Mouse (Mus musculus): ENCODE data around the gene Ptpn3. TPM values are rescaled to one million over a fixed set of nuclear protein-coding genes. Genes with fewer than 3 reads are reported as not detected.

Gene Ptpn3
- polyA plus RNA-seq, 1 experiment from 2014 or later: 5.5 TPM

DNA sequence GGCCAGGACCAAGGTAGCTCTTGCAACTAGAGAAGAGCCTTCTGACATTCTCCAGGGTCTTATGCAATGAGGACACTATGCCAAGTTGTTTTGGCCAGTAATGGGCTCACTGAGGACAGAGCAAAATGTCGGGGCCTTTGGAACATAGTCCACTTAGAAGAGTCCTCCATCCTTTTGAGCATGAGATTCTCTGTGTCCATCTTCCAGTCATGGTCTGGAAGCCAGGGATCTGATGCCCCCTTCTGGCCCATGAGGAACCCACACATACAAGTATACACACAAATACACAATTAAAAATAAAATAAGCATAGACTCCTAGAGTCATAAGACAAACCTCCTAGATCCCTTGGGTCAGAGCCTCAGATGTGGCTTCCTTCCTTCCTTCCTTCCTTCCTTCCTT is 120.1 kb downstream of the Ptpn3 start:
- H3K4me3 ChIP-seq (replicated peaks; ENCODE audit: low read length): no peak overlapping the region
- H3K4me2 ChIP-seq (replicated peaks): no peak overlapping the region
- H3K9ac ChIP-seq: no peak overlapping the region
- no peaks in the 10 kb centered on the region for H3K4me1 ChIP-seq (replicated peaks; ENCODE audit: control insufficient read depth, insufficient read depth, low read length)
- H3K27me3 ChIP-seq (ENCODE audit: control insufficient read depth, insufficient read depth, low read length): no peaks in the 10 kb centered on the region
- no peaks in the 10 kb centered on the region for H3K9me3 ChIP-seq (ENCODE audit: control insufficient read depth, low read length)
- H3K27ac ChIP-seq: no peak overlapping the region
- no peaks in the 10 kb centered on the region for H3K36me3 ChIP-seq (replicated peaks; ENCODE audit: control insufficient read depth, insufficient read depth)
- WGBS: 87% methylated on average over 1 of the region's 1 CpGs
- DNase-seq (ENCODE audit: low spot score) (no peak), ATAC-seq (ENCODE audit: low FRiP score) (no peak)

DNA sequence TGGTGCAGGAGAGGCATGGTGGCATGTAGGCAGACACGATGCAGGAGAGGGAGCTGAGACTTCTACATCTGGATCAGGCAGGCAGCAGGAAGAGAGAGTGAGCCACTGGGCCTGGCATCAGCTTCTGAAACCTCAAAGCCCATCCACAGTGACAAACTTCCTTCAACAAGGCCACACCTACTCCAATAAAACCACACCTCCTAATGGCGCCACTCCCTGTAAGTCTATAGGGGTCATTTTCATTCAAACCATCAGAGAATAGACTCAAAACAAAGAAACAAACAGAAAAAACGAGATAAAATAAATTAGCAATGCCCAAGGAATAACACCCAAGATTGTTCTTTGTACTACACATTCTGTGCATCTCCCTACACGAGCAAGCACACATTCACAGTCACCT is 122.8 kb downstream of the Ptpn3 start:
- Histone ChIP-seq H3K9ac (no peak overlapping the region), H3K4me3 (replicated peaks; ENCODE audit: low read length) (no peak overlapping the region), H3K4me2 (replicated peaks) (no peak overlapping the region), H3K9me3 (ENCODE audit: control insufficient read depth, low read length) (no peaks in the 10 kb centered on the region), H3K27me3 (ENCODE audit: control insufficient read depth, insufficient read depth, low read length) (no peaks in the 10 kb centered on the region), H3K27ac (no peak overlapping the region), H3K36me3 (replicated peaks; ENCODE audit: control insufficient read depth, insufficient read depth) (no peaks in the 10 kb centered on the region), H3K4me1 (replicated peaks; ENCODE audit: control insufficient read depth, insufficient read depth, low read length) (no peaks in the 10 kb centered on the region)
- no peak for DNase-seq (ENCODE audit: low spot score)
- 83% methylated on average over 4 of the region's 4 CpGs for WGBS
- no peak for ATAC-seq (ENCODE audit: low FRiP score)

GRCm38 (mm10) chr4:57175329-57175728 is 126.3 kb downstream of the Ptpn3 start:
- H3K27ac ChIP-seq: no peak overlapping the region
- no peak overlapping the region for H3K9ac ChIP-seq
- H3K4me2 ChIP-seq (replicated peaks): no peak overlapping the region
- no peaks in the 10 kb centered on the region for H3K27me3 ChIP-seq (ENCODE audit: control insufficient read depth, insufficient read depth, low read length)
- no peak overlapping the region for H3K4me3 ChIP-seq (replicated peaks; ENCODE audit: low read length)
- no peak for ATAC-seq (ENCODE audit: low FRiP score)
- DNase-seq (ENCODE audit: low spot score): no peak
- H3K36me3 ChIP-seq (replicated peaks; ENCODE audit: control insufficient read depth, insufficient read depth): no peaks in the 10 kb centered on the region
- H3K4me1 ChIP-seq (replicated peaks; ENCODE audit: control insufficient read depth, insufficient read depth, low read length): no peaks in the 10 kb centered on the region
- H3K9me3 ChIP-seq (ENCODE audit: control insufficient read depth, low read length): no peaks in the 10 kb centered on the region
- 62% methylated on average over 10 of the region's 10 CpGs for WGBS

GRCm38 (mm10) chr4:57172861-57173260 is 128.8 kb downstream of the Ptpn3 start:
- no peak overlapping the region for H3K4me3 ChIP-seq (replicated peaks; ENCODE audit: low read length)
- DNase-seq (ENCODE audit: low spot score): no peak
- H3K4me2 ChIP-seq (replicated peaks): no peak overlapping the region
- H3K36me3 ChIP-seq (replicated peaks; ENCODE audit: control insufficient read depth, insufficient read depth): no peaks in the 10 kb centered on the region
- 59% methylated on average over 8 of the region's 8 CpGs for WGBS
- no peaks in the 10 kb centered on the region for H3K9me3 ChIP-seq (ENCODE audit: control insufficient read depth, low read length)
- no peaks in the 10 kb centered on the region for H3K27me3 ChIP-seq (ENCODE audit: control insufficient read depth, insufficient read depth, low read length)
- H3K27ac ChIP-seq: no peak overlapping the region
- H3K4me1 ChIP-seq (replicated peaks; ENCODE audit: control insufficient read depth, insufficient read depth, low read length): no peaks in the 10 kb centered on the region
- H3K9ac ChIP-seq: no peak overlapping the region
- ATAC-seq (ENCODE audit: low FRiP score): no peak

GRCm38 (mm10) chr4:57171817-57172216 is 129.8 kb downstream of the Ptpn3 start:
- H3K36me3 ChIP-seq (replicated peaks; ENCODE audit: control insufficient read depth, insufficient read depth): no peaks in the 10 kb centered on the region
- H3K27me3 ChIP-seq (ENCODE audit: control insufficient read depth, insufficient read depth, low read length): no peaks in the 10 kb centered on the region
- no peaks in the 10 kb centered on the region for H3K4me1 ChIP-seq (replicated peaks; ENCODE audit: control insufficient read depth, insufficient read depth, low read length)
- H3K4me3 ChIP-seq (replicated peaks; ENCODE audit: low read length): no peak overlapping the region
- no peaks in the 10 kb centered on the region for H3K9me3 ChIP-seq (ENCODE audit: control insufficient read depth, low read length)
- no peak overlapping the region for H3K4me2 ChIP-seq (replicated peaks)
- ATAC-seq (ENCODE audit: low FRiP score): peak; percentile 43; the same call in 1 of the 2 replicates
- WGBS: 56% methylated on average over 5 of the region's 5 CpGs
- H3K9ac ChIP-seq: no peak overlapping the region
- H3K27ac ChIP-seq: no peak overlapping the region; the same call in 1 of the 2 replicates
- peak; percentile 35 for DNase-seq (ENCODE audit: low spot score)

DNA sequence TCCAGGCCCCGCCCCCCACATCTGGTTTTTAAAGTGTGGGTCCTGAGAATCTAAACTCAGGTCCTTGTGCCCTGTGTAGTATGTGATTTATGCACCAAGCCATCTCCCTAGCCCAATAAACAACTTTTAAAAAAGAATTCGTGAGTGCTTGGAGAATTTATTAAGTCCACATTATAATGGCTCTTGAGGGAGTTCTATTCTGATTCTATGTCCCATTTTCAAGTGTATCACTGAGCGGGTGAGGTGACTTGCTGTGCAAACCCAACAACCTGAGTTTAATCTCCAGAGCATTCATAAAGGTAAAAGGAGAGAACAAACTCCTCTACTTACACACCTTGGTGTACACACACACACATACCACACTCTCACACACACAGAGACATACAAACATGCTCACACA is 133.0 kb downstream of the Ptpn3 start:
- 83% methylated on average over 3 of the region's 3 CpGs for WGBS
- Histone ChIP-seq H3K4me3 (replicated peaks; ENCODE audit: low read length) (no peak overlapping the region), H3K4me1 (replicated peaks; ENCODE audit: control insufficient read depth, insufficient read depth, low read length) (no peaks in the 10 kb centered on the region), H3K9me3 (ENCODE audit: control insufficient read depth, low read length) (no peaks in the 10 kb centered on the region), H3K27ac (no peak overlapping the region), H3K27me3 (ENCODE audit: control insufficient read depth, insufficient read depth, low read length) (no peaks in the 10 kb centered on the region), H3K4me2 (replicated peaks) (no peak overlapping the region), H3K36me3 (replicated peaks; ENCODE audit: control insufficient read depth, insufficient read depth) (no peaks in the 10 kb centered on the region), H3K9ac (no peak overlapping the region)
- DNase-seq (ENCODE audit: low spot score): no peak
- ATAC-seq (ENCODE audit: low FRiP score): no peak

- Histone ChIP-seq H3K4me1 (replicated peaks; ENCODE audit: control insufficient read depth, insufficient read depth, low read length) (no peaks in the 10 kb centered on the region), H3K27me3 (ENCODE audit: control insufficient read depth, insufficient read depth, low read length) (no peaks in the 10 kb centered on the region), H3K9ac (no peak overlapping the region), H3K4me3 (replicated peaks; ENCODE audit: low read length) (no peak overlapping the region), H3K4me2 (replicated peaks) (no peak overlapping the region), H3K9me3 (ENCODE audit: control insufficient read depth, low read length) (no peaks in the 10 kb centered on the region), H3K27ac (no peak overlapping the region), H3K36me3 (replicated peaks; ENCODE audit: control insufficient read depth, insufficient read depth) (no peaks in the 10 kb centered on the region)
- 88% methylated on average over 1 of the region's 1 CpGs for WGBS
- DNase-seq (ENCODE audit: low spot score): no peak
- ATAC-seq (ENCODE audit: low FRiP score): no peak
Measured at GRCm38 (mm10) chr4:57168277-57168676, 133.4 kb downstream of the Ptpn3 start.

GRCm38 (mm10) chr4:57166922-57167870 is 134.4 kb downstream of the Ptpn3 start:
- DNase-seq (ENCODE audit: low spot score) (peak; percentile 56), ATAC-seq (ENCODE audit: low FRiP score) (no peak)
- H3K27me3 ChIP-seq (ENCODE audit: control insufficient read depth, insufficient read depth, low read length): no peaks in the 10 kb centered on the region
- no peaks in the 10 kb centered on the region for H3K9me3 ChIP-seq (ENCODE audit: control insufficient read depth, low read length)
- WGBS: 60% methylated on average over 12 of the region's 12 CpGs
- 0 out of 2 replicates have a peak, but pooled peaks cover 6% of the 10 kb centered on the region for H3K4me1 ChIP-seq (replicated peaks; ENCODE audit: control insufficient read depth, insufficient read depth, low read length)
- no peaks in the 10 kb centered on the region for H3K36me3 ChIP-seq (replicated peaks; ENCODE audit: control insufficient read depth, insufficient read depth)
- no peak overlapping the region for H3K4me2 ChIP-seq (replicated peaks)
- no peak overlapping the region for H3K9ac ChIP-seq
- H3K27ac ChIP-seq: no peak overlapping the region
- no peak overlapping the region for H3K4me3 ChIP-seq (replicated peaks; ENCODE audit: low read length)

GRCm38 (mm10) chr4:57165654-57166053 is 136.0 kb downstream of the Ptpn3 start:
- ATAC-seq (ENCODE audit: low FRiP score): no peak
- 0 out of 2 replicates have a peak, but pooled peaks cover 6% of the 10 kb centered on the region for H3K4me1 ChIP-seq (replicated peaks; ENCODE audit: control insufficient read depth, insufficient read depth, low read length)
- H3K4me3 ChIP-seq (replicated peaks; ENCODE audit: low read length): no peak overlapping the region
- no peaks in the 10 kb centered on the region for H3K27me3 ChIP-seq (ENCODE audit: control insufficient read depth, insufficient read depth, low read length)
- H3K36me3 ChIP-seq (replicated peaks; ENCODE audit: control insufficient read depth, insufficient read depth): no peaks in the 10 kb centered on the region
- WGBS: 52% methylated on average over 3 of the region's 3 CpGs
- DNase-seq (ENCODE audit: low spot score): no peak
- no peak overlapping the region for H3K27ac ChIP-seq
- H3K4me2 ChIP-seq (replicated peaks): no peak overlapping the region
- no peaks in the 10 kb centered on the region for H3K9me3 ChIP-seq (ENCODE audit: control insufficient read depth, low read length)
- H3K9ac ChIP-seq: no peak overlapping the region
